ENCODE assay signal across 8 mouse cellular contexts in the genomic region with DNA sequence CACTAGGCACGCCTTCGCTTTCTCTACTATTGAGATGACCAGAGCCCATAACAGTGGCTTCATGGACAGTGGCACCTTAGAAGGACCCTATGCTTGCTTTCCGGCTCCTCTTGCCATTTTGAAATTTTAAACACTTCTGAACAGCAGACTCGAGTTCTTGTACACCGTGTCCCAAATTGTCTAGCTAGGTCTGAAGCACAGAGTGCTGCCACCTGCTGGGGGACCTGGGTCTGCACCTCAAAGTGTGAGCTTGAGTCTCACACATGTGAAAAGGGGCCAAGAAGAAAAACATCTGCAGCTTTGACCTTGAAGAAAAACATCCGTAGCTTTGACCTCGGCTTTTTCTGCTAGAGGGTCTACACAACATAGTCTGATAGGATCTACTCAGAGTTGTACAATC. TPM values are rescaled to one million over a fixed set of nuclear protein-coding genes. Genes with fewer than 3 reads are reported as not detected.
A peak's percentile ranks its signal among the peaks of the same experiment; 100 is the strongest.
DNase-seq lines count a peak whose midpoint lies in the region; ATAC-seq and TF ChIP-seq lines count a peak whose summit lies in the region.

No protein-coding gene starts in this region.

- H3K27ac ChIP-seq in heart, embryonic 10.5 days: no peak overlapping the region
- no peak overlapping the region for H3K27ac ChIP-seq in heart, embryonic 11.5 days (ENCODE audit: low read depth, low read length)
- no peak overlapping the region for H3K27ac ChIP-seq in bone marrow macrophage, adult 2 months (ENCODE audit: insufficient read depth, low read depth, low read length)
- H3K27ac ChIP-seq in forebrain, embryonic 13.5 days: no peak overlapping the region

- no peak overlapping the region for H3K4me3 ChIP-seq in heart, embryonic 10.5 days
- no peak overlapping the region for H3K4me3 ChIP-seq in heart, embryonic 11.5 days (ENCODE audit: low read depth, low read length)
- H3K4me3 ChIP-seq in bone marrow macrophage, adult 2 months (ENCODE audit: insufficient read depth, low read length): no peak overlapping the region
- no peak overlapping the region for H3K4me3 ChIP-seq in forebrain, embryonic 13.5 days

- 54% methylated on average over 7 of the region's 7 CpGs for WGBS in heart, embryonic 10.5 days
- 46% methylated on average over 7 of the region's 7 CpGs for WGBS in heart, embryonic 11.5 days (ENCODE audit: insufficient replicate concordance)
- 64% methylated on average over 7 of the region's 7 CpGs for WGBS in forebrain, embryonic 13.5 days

- DNase-seq in heart, embryonic 10.5 days (ENCODE audit: low spot score): peak; percentile 85
- DNase-seq in CD4-positive, CD25-positive, alpha-beta regulatory T cell, adult 2 months (ENCODE audit: low read depth, low spot score): peak; percentile 81
- DNase-seq in kidney, postnatal 36 days: peak; percentile 67 to 86
- peak; percentile 78 for DNase-seq in lung, postnatal 14 days
- DNase-seq in spleen, postnatal 14 days (ENCODE audit: low spot score in 2 of 2): peak; percentile 26 to 54

- peaks cover 34% of the 10 kb centered on the region for H3K36me3 ChIP-seq in heart, embryonic 10.5 days
- H3K36me3 ChIP-seq in heart, embryonic 11.5 days (ENCODE audit: control insufficient read depth, insufficient read depth, low read length): peaks cover 12% of the 10 kb centered on the region; the same call in 1 of the 2 replicates
- H3K36me3 ChIP-seq in forebrain, embryonic 13.5 days (ENCODE audit: poor library complexity, severe bottlenecking): peaks cover 34% of the 10 kb centered on the region

- H3K4me2 ChIP-seq in heart, embryonic 11.5 days: no peak overlapping the region
- H3K4me2 ChIP-seq in forebrain, embryonic 13.5 days: no peak overlapping the region

- peaks cover 19% of the 10 kb centered on the region for H3K4me1 ChIP-seq in heart, embryonic 10.5 days
- H3K4me1 ChIP-seq in heart, embryonic 11.5 days (ENCODE audit: control insufficient read depth, insufficient read depth, low read length): peaks cover 8% of the 10 kb centered on the region; the same call in 1 of the 2 replicates
- no peaks in the 10 kb centered on the region for H3K4me1 ChIP-seq in bone marrow macrophage, adult 2 months (ENCODE audit: control insufficient read depth, insufficient read depth, low read length)
- no peaks in the 10 kb centered on the region for H3K4me1 ChIP-seq in forebrain, embryonic 13.5 days

- peaks cover 8% of the 10 kb centered on the region; the same call in 1 of the 2 replicates for H3K27me3 ChIP-seq in heart, embryonic 10.5 days (ENCODE audit: insufficient read depth, poor library complexity, severe bottlenecking)
- H3K27me3 ChIP-seq in heart, embryonic 11.5 days (ENCODE audit: control insufficient read depth, insufficient read depth, low read length): no peaks in the 10 kb centered on the region
- H3K27me3 ChIP-seq in forebrain, embryonic 13.5 days: no peaks in the 10 kb centered on the region

- no peak for ATAC-seq in heart, embryonic 11.5 days (replicated peaks; ENCODE audit: insufficient number of reproducible peaks, low FRiP score, low TSS enrichment)
- 0 out of 2 replicates have a peak, but pooled peaks have one; percentile 14 for ATAC-seq in forebrain, embryonic 13.5 days

- no peak overlapping the region for H3K9ac ChIP-seq in heart, embryonic 11.5 days (ENCODE audit: low read depth, low read length)
- H3K9ac ChIP-seq in forebrain, embryonic 13.5 days: no peak overlapping the region

- peak; percentile 86 for TF ChIP-seq CTCF in bone marrow macrophage, adult 2 months (IDR thresholded peaks at IDR 0.05; ENCODE audit: low read depth, low read length)

- TF ChIP-seq POLR2A in bone marrow macrophage, adult 2 months (IDR thresholded peaks at IDR 0.05; ENCODE audit: borderline replicate concordance, low read depth, low read length): no peak

- H3K9me3 ChIP-seq in heart, embryonic 10.5 days: no peaks in the 10 kb centered on the region
- H3K9me3 ChIP-seq in heart, embryonic 11.5 days (replicated peaks; ENCODE audit: control insufficient read depth, low read length): no peaks in the 10 kb centered on the region
- no peaks in the 10 kb centered on the region for H3K9me3 ChIP-seq in forebrain, embryonic 13.5 days (replicated peaks)

RNA-seq across cellular contexts. Expression of gene Tsku, which starts 13.1 kb away (rescaled TPM):
- 5.6 and 5.7 TPM in 2 replicates for polyA plus RNA-seq in heart, embryonic 10.5 days (2016; fragmentation: Nextera tagmentation; extraction: Ambion mirVana)
- 6.4 and 6.8 TPM in 2 replicates for polyA plus RNA-seq in heart, embryonic 11.5 days (2014; fragmentation: Nextera tagmentation; extraction: Ambion mirVana)
- polyA plus RNA-seq in bone marrow macrophage, adult 2 months (2012; ENCODE audit: insufficient read depth, insufficient read length, missing spikeins): 39.7 and 41.3 TPM in 2 replicates
- polyA plus RNA-seq in forebrain, embryonic 13.5 days (2015; fragmentation: Nextera tagmentation; extraction: Ambion mirVana): 6.4 and 7.6 TPM in 2 replicates

RNA-seq across cellular contexts. Expression of gene Acer3, which starts 27.0 kb away (rescaled TPM):
- 25.7 and 32.7 TPM in 2 replicates for polyA plus RNA-seq in heart, embryonic 10.5 days (2016; fragmentation: Nextera tagmentation; extraction: Ambion mirVana)
- 23.8 and 26.0 TPM in 2 replicates for polyA plus RNA-seq in heart, embryonic 11.5 days (2014; fragmentation: Nextera tagmentation; extraction: Ambion mirVana)
- 69.6 and 73.6 TPM in 2 replicates for polyA plus RNA-seq in bone marrow macrophage, adult 2 months (2012; ENCODE audit: insufficient read depth, insufficient read length, missing spikeins)
- polyA plus RNA-seq in forebrain, embryonic 13.5 days (2015; fragmentation: Nextera tagmentation; extraction: Ambion mirVana): 9.3 and 12.8 TPM in 2 replicates
